In genomic region chr3:69318131-69318951, GRCm38 (mm10) we compare ENCODE assay signal across 8 mouse cellular contexts. TPM values are rescaled to one million over a fixed set of nuclear protein-coding genes. Genes with fewer than 3 reads are reported as not detected.
DNase-seq lines count a peak whose midpoint lies in the region; ATAC-seq and TF ChIP-seq lines count a peak whose summit lies in the region.

No protein-coding gene starts in this region.

- no peaks in the 10 kb centered on the region for H3K27me3 ChIP-seq in kidney, embryonic 14.5 days (ENCODE audit: control insufficient read depth, insufficient read depth, low read length)

- peak; percentile 13; the same call in 1 of the 2 replicates for TF ChIP-seq POLR2A in cortical plate, adult 2 months (IDR thresholded peaks at IDR 0.05; ENCODE audit: extremely low read depth, insufficient read depth, low read length)

- H3K9ac ChIP-seq in kidney, embryonic 14.5 days (ENCODE audit: low read depth, low read length) = peak overlapping the region; percentile 84

- no peaks in the 10 kb centered on the region for H3K9me3 ChIP-seq in kidney, embryonic 14.5 days (ENCODE audit: control insufficient read depth, low read length)

- WGBS in kidney, embryonic 14.5 days = 3% methylated on average over 25 of the region's 25 CpGs

- DNase-seq in ovary, postnatal 10 days (ENCODE audit: low spot score) = peak; percentile 6
- no peak for DNase-seq in ovary, adult 18-20 months (ENCODE audit: low spot score)
- peak; percentile 8 to 35 for DNase-seq in heart, adult 9 months (ENCODE audit: low spot score in 2 of 2)
- peak; percentile 56 for DNase-seq in lung, postnatal 10 days
- DNase-seq in spleen, adult 12 weeks (ENCODE audit: low spot score) = peak; percentile 79

- H3K4me3 ChIP-seq in cortical plate, adult 2 months (ENCODE audit: insufficient read depth, low read length) = peak overlapping the region; percentile 84
- H3K4me3 ChIP-seq in kidney, embryonic 14.5 days (ENCODE audit: low read length) = peak overlapping the region; percentile 60

- no peaks in the 10 kb centered on the region for H3K4me1 ChIP-seq in cortical plate, adult 2 months (ENCODE audit: control insufficient read depth, insufficient read depth, low read length)
- peaks cover 15% of the 10 kb centered on the region for H3K4me1 ChIP-seq in kidney, embryonic 14.5 days (ENCODE audit: control insufficient read depth, insufficient read depth, low read length)

- H3K27ac ChIP-seq in cortical plate, adult 2 months (ENCODE audit: insufficient read depth, low read length) = no peak overlapping the region
- H3K27ac ChIP-seq in kidney, embryonic 14.5 days (ENCODE audit: low read depth, low read length) = no peak overlapping the region

- ATAC-seq in kidney, embryonic 14.5 days (ENCODE audit: low FRiP score, low TSS enrichment) = no peak
- ATAC-seq in activated CD4-positive, CD25-positive, alpha-beta regulatory T cell, adult 4 months = no peak

- peak overlapping the region; percentile 96 for H3K4me2 ChIP-seq in kidney, embryonic 14.5 days (replicated peaks; ENCODE audit: low read depth, low read length)

- no peaks in the 10 kb centered on the region for H3K36me3 ChIP-seq in kidney, embryonic 14.5 days (ENCODE audit: control insufficient read depth, insufficient read depth, low read length)

- no peak for TF ChIP-seq CTCF in cortical plate, adult 2 months (IDR thresholded peaks at IDR 0.05; ENCODE audit: extremely low read depth, insufficient read depth, low read length)

RNA-seq across cellular contexts. Expression of gene Ppm1l, which starts 1.7 kb away (rescaled TPM):
- polyA plus RNA-seq in cortical plate, adult 2 months (2012; rRNA removed) = 35.3 and 37.7 TPM in 2 replicates
- 4.8 and 6.7 TPM in 2 replicates for polyA plus RNA-seq in kidney, embryonic 14.5 days (2014; fragmentation: Nextera tagmentation; extraction: Ambion mirVana)
- polyA plus RNA-seq in activated CD4-positive, CD25-positive, alpha-beta regulatory T cell, adult 4 months (2017; shearing (Covaris generic)) = 1 to 10 TPM; 2.9 to 3.2 TPM
